Mouse (Mus musculus) liver, postnatal 0 days (tissue): ENCODE measurements around the gene Ift122.

ENCODE experiments used
- CTCF ChIP-seq: sonication (generic); IDR thresholded peaks from 2 replicates; pipeline ENCODE4 v1.5.1; 2016; ENCODE audit warnings: antibody characterized with exemption, low read depth
- EP300 ChIP-seq: IDR thresholded peaks from 2 replicates; pipeline ENCODE4 v1.6.1; 2016; ENCODE audit warnings: antibody characterized with exemption, low read depth, mild to moderate bottlenecking

DNA sequence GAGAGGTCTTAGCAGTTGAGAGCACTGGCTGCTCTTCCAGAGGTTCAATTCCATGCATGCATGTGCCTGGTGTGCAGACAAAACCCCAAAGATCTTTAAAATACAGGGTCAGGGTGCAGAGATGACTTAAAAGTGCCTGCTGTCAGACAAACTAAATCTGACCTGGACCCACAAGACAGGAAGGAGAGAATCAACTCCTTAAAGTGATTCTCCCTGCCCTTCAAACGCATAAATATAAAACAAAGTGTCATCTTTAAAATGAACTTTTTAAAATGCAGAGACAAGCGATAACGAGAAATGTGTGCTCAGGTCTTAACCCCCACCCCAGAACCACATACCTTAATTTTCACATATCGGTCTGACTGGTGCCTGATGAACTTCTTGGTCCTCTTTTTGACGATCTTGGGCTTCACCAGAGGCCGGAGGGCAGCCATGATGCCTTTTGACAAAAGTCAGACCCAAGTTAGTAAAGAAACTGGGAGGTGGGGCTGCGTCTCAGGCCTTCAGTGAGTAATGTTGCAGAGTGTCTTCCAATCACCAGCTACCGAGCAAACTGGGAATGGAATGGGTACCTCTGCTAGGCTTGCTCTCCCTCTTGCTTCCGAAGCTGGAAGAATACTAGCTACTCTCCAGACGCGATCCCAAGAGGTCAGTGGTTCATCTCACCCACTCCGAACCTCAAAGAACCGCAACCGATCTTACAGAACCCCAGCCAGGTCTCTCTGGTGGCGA lies 45.6 kb upstream of the Ift122 start:
- TF ChIP-seq CTCF (no peak), EP300 (no peak)
